Mouse (Mus musculus) urinary bladder, postnatal 14 days (tissue): ENCODE measurements around the gene Ptprt.
"Not testable (repeated sequence)": the region's sequence is repeated elsewhere in the genome, so short reads cannot be mapped to it uniquely, and the experiment has no call there.

ENCODE experiments used
- DNase-seq: peaks from one replicate; pipeline ENCODE4 v3.0.0; 2021; ENCODE audit warnings: low spot score

Ptprt gene

DNA sequence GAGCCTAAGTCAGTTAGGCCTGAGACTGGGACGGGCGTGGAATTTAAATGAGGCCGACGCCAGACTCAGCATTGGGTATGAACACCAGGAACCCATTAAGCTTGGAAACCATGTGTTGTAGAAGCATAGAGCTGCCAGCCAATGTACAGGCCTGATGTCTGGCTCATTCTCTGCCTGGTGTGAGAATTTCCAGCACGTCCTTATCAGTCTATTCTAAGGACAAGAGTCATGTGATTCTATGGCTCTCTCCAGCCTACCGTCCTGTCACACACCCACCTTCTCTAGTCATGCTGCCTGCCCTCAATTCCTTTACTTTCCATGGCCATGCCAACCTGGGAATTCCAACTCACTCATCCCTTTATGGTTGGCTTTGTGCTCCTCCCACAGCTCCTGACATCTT lies 450.4 kb downstream of the Ptprt start:
- DNase-seq: no peak

DNA sequence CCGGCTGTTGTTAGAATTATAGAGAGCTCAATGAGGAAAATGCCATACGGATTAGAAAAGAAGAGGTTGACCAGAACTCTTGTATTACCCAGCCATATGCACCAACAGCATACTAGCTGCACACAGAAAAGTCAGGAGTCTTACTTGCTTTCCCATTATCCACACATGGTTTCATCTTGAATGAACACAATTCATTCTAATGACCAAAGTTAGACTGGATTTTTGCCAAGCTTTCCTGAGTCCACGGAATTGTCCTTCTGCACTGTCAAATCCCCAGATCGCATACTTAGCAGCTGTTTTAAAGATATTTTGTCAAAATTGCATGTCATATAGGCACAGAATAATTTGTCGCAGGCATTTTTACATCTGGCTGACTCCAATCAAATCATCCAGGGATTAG lies 463.6 kb downstream of the Ptprt start:
- DNase-seq: no peak

- DNase-seq: no peak
These were observed 478.1 kb downstream of the Ptprt start for GRCm38 (mm10) chr2:162182621-162183475.

- no peak for DNase-seq
These were observed 479.1 kb downstream of the Ptprt start for GRCm38 (mm10) chr2:162181826-162182225.

- DNase-seq: no peak
These were observed 488.4 kb downstream of the Ptprt start for GRCm38 (mm10) chr2:162172529-162172928.

- DNase-seq: no peak
These were observed 519.0 kb downstream of the Ptprt start for GRCm38 (mm10) chr2:162141845-162142411.

DNA sequence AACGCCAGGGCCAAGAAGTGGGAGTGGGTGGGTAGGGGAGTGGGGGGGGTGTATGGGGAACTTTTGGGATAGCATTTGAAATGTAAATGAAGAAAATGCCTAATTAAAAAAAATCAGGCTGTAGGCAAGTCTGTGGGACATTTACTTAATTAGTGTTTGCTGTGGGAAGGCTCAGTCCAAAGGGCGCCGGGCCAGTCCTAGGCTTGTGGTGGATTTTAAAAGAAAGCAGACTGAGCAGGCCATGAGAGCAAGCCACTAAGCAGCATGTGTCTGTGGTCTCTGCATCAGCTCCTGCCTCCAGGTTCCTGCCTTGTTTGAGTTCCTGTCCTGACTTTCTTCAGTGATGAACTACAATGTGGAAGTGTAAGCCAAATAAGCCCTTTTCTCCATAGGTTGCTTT lies 524.8 kb downstream of the Ptprt start:
- not testable (repeated sequence) for DNase-seq

GRCm38 (mm10) chr2:162131607-162132304 lies 529.2 kb downstream of the Ptprt start:
- no peak for DNase-seq

- no peak for DNase-seq
These were observed 531.1 kb downstream of the Ptprt start for GRCm38 (mm10) chr2:162129896-162130295.

- no peak for DNase-seq
These were observed 542.9 kb downstream of the Ptprt start for GRCm38 (mm10) chr2:162118041-162118440.

DNA sequence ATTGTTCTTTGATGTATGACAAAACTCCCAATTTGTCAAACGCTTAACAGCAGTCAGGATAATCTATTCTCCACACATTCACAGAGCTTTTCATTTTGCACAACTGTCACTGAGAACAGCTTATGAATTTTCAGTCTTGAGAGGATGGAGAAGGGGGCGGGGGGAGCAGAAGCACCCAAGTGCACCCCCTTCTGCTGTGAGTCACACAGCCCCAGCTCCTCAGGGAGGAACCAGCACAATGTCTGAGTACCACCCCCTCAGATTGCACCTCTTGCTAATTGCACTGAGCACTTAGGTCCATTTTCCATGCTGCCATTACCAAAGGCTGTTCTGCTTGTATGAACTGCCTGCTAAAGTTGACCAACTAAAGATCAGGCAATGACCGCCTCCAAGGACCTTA lies 578.6 kb downstream of the Ptprt start:
- DNase-seq: no peak

GRCm38 (mm10) chr2:162080717-162081398 lies 580.1 kb downstream of the Ptprt start:
- no peak for DNase-seq

DNA sequence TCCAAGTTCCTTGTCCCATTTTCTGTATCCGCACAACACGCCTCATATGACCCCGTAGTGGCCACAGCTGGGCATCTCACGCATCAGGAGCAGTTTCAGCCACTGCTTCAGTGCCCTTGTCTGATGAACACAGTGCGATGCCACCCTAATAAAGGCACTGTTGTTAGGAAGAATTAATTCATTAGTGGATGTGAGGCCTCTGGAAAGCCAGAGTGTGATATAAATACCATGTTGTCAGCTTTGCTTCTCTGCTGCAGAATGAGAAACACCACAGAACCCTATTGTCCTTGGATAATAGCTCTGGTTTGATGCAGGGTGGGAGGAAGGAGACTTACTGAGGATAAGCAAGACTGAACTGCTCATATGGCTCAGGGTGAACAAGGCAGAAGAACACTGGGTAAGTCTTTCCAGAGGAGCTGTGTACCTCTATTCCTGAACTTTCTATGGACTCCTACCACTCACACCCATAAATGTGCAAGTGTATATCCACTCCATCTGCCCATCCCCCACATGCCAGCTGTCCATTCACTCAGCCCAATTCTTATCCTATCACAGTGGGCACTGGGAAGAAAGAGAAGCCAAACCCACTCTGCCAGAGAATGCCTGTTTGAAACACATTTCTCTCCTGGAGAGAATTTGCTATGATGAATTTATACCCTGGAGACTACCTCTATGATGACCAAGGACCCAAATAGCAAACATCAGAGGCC lies 582.2 kb downstream of the Ptprt start:
- no peak for DNase-seq

DNA sequence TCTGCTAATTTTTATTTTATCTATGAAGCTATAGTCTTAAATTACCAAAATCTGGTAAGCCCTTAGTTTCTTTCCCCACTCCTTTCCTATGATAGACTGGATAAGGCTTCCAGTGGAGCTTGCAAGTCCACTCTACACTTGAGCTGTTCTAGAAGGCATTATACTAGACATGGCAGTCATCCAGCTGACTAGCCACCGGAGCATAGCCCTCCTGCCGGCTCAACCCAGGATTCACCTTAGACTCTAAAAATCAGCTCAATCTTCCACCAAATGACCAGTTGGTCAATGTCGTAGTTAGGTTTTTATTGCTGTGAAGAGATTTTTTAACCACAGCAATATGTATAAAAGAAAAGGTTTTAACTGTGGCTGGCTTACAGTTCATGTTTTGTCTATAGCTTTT lies 608.1 kb downstream of the Ptprt start:
- no peak for DNase-seq

DNA sequence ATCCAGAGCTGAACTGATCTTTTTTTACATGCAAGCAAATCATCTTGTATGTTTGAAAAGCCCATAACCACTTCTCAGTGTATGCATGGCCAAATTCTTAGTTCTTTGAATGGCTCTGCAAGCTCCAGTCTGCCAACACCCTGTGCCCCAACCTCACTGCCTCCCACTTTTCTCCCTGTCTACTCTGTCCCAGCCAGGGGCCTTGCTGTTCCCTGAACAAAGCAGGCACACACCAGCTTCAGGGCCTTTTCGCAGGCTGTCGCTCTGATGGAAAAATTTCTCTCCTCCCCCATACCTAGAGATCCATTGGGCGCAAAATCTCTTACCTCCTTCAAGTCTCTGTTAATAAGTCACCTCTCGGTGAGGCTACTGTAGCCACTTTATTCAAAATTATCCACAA lies 610.7 kb downstream of the Ptprt start:
- DNase-seq: no peak

GRCm38 (mm10) chr2:162035615-162036014 lies 625.3 kb downstream of the Ptprt start:
- no peak for DNase-seq

DNA sequence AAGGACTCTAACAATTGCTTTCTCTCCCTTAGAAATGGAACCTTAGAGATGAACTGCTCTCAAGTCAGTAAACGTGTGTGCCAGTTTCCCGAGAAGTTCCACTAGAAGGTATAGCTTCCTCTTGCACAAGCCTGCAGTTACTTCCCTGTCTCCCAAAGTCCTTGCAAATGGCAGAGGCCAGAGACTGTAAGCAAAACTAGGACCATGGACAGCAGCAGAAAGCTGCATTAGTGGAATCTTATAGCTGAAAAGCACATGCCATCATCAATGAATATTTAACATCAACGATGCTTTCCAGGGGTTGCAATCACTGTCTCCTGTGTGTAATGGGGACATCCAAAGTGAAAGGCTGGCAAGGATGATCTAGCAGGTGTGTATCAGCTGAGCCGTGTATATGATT lies 629.3 kb downstream of the Ptprt start:
- no peak for DNase-seq

- DNase-seq: no peak
These were observed 659.9 kb downstream of the Ptprt start for GRCm38 (mm10) chr2:162001016-162001415.

DNA sequence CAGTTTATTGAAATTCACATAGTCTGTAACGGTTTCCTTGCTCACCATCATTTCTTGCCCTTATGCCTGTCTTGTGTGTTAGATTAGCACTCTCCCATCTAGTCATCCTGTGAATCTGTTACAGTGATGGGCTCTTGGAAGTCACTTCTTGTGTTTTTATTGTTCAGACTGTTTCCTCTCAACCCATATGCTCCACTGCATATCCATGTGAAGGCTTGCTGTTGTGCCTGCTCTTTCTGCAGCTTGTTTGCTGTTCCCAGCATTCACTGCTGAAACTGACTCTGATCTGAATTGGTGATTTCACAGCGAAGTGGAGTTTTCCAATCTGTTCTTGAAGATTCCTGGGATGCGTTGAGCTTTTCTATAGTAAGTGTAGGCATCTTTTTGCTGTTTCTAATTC lies 678.6 kb downstream of the Ptprt start:
- no peak for DNase-seq

- no peak for DNase-seq
These were observed 699.5 kb downstream of the Ptprt start for GRCm38 (mm10) chr2:161961179-161962163.

DNA sequence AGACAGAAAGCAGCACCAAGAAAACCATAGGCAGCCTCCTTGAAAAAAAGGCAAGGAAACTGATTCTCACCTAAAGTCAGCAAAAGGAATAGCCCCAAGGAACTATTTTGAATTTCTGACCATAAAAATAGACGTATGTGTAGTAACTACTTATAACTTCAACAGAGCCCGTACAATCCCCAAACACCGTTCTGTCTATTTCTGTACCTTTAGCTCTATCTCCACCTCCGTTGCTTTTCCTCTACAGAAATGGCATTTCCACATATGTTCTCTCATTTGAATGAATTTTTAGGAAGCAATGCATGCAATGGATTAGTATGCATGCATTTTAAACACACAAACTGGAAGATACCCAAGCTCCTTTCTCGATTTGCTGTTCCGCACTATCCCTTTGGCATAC lies 715.5 kb downstream of the Ptprt start:
- no peak for DNase-seq
